Mouse (Mus musculus): ENCODE results near the gene 1600015I10Rik. TPM values are rescaled to one million over a fixed set of nuclear protein-coding genes. Genes with fewer than 3 reads are reported as not detected.
"Not testable (repeated sequence)": the region's sequence is repeated elsewhere in the genome, so short reads cannot be mapped to it uniquely, and the experiment has no call there.

Gene 1600015I10Rik
- not detected in 2 replicates for polyA plus RNA-seq (2014; fragmentation: Nextera tagmentation; extraction: Ambion mirVana)

- Histone ChIP-seq H3K4me2 (ENCODE audit: low read depth, severe bottlenecking) (no peak within 1 kb of the TSS), H3K4me1 (ENCODE audit: control insufficient read depth, insufficient read depth, low read length) (no peaks in the 10 kb centered on the region), H3K4me3 (ENCODE audit: low read depth, low read length) (no peak within 1 kb of the TSS), H3K9me3 (ENCODE audit: control insufficient read depth, low read length) (no peaks in the 10 kb centered on the region), H3K36me3 (ENCODE audit: control insufficient read depth, insufficient read depth, low read length) (no peaks in the 10 kb centered on the region), H3K27me3 (ENCODE audit: control insufficient read depth, insufficient read depth, low read length) (no peaks in the 10 kb centered on the region), H3K27ac (replicated peaks; ENCODE audit: low read depth, low read length) (no peak within 1 kb of the TSS), H3K9ac (ENCODE audit: low read length) (no peak within 1 kb of the TSS)
- DNase-seq (ENCODE audit: low spot score), result no peak
- 91% methylated on average over 5 of the region's 5 CpGs for WGBS
- ATAC-seq (ENCODE audit: insufficient number of reproducible peaks, low FRiP score, low TSS enrichment, low read depth), result no peak
These were observed at the start of gene 1600015I10Rik for GRCm38 (mm10) chr6:48929595-48929994. 1600015I10Rik (plus strand) TSS chr6:48929895.

- 80% methylated on average over 4 of the region's 4 CpGs for WGBS
- ATAC-seq (ENCODE audit: insufficient number of reproducible peaks, low FRiP score, low TSS enrichment, low read depth) (no peak), DNase-seq (ENCODE audit: low spot score) (no peak)
- H3K9ac ChIP-seq (ENCODE audit: low read length), result no peak overlapping the region
- H3K4me1 ChIP-seq (ENCODE audit: control insufficient read depth, insufficient read depth, low read length), result no peaks in the 10 kb centered on the region
- H3K4me2 ChIP-seq (ENCODE audit: low read depth, severe bottlenecking), result no peak overlapping the region
- H3K36me3 ChIP-seq (ENCODE audit: control insufficient read depth, insufficient read depth, low read length), result no peaks in the 10 kb centered on the region
- no peaks in the 10 kb centered on the region for H3K27me3 ChIP-seq (ENCODE audit: control insufficient read depth, insufficient read depth, low read length)
- no peak overlapping the region for H3K4me3 ChIP-seq (ENCODE audit: low read depth, low read length)
- no peaks in the 10 kb centered on the region for H3K9me3 ChIP-seq (ENCODE audit: control insufficient read depth, low read length)
- H3K27ac ChIP-seq (replicated peaks; ENCODE audit: low read depth, low read length), result no peak overlapping the region
These were observed 35.5 kb upstream of the 1600015I10Rik start for GRCm38 (mm10) chr6:48894203-48894602.

GRCm38 (mm10) chr6:48894938-48895818 lies 34.5 kb upstream of the 1600015I10Rik start:
- H3K4me2 ChIP-seq (ENCODE audit: low read depth, severe bottlenecking), result no peak overlapping the region
- no peaks in the 10 kb centered on the region for H3K4me1 ChIP-seq (ENCODE audit: control insufficient read depth, insufficient read depth, low read length)
- DNase-seq (ENCODE audit: low spot score) (no peak), ATAC-seq (ENCODE audit: insufficient number of reproducible peaks, low FRiP score, low TSS enrichment, low read depth) (no peak)
- no peaks in the 10 kb centered on the region for H3K9me3 ChIP-seq (ENCODE audit: control insufficient read depth, low read length)
- H3K27ac ChIP-seq (replicated peaks; ENCODE audit: low read depth, low read length), result no peak overlapping the region
- no peak overlapping the region for H3K4me3 ChIP-seq (ENCODE audit: low read depth, low read length)
- H3K9ac ChIP-seq (ENCODE audit: low read length), result no peak overlapping the region
- H3K36me3 ChIP-seq (ENCODE audit: control insufficient read depth, insufficient read depth, low read length), result no peaks in the 10 kb centered on the region
- 86% methylated on average over 8 of the region's 8 CpGs for WGBS
- H3K27me3 ChIP-seq (ENCODE audit: control insufficient read depth, insufficient read depth, low read length), result no peaks in the 10 kb centered on the region

- no peaks in the 10 kb centered on the region for H3K27me3 ChIP-seq (ENCODE audit: control insufficient read depth, insufficient read depth, low read length)
- no peak overlapping the region for H3K4me3 ChIP-seq (ENCODE audit: low read depth, low read length)
- H3K4me1 ChIP-seq (ENCODE audit: control insufficient read depth, insufficient read depth, low read length), result no peaks in the 10 kb centered on the region
- 92% methylated on average over 5 of the region's 5 CpGs for WGBS
- no peak overlapping the region for H3K27ac ChIP-seq (replicated peaks; ENCODE audit: low read depth, low read length)
- DNase-seq (ENCODE audit: low spot score) (no peak), ATAC-seq (ENCODE audit: insufficient number of reproducible peaks, low FRiP score, low TSS enrichment, low read depth) (no peak)
- H3K36me3 ChIP-seq (ENCODE audit: control insufficient read depth, insufficient read depth, low read length), result no peaks in the 10 kb centered on the region
- no peak overlapping the region for H3K4me2 ChIP-seq (ENCODE audit: low read depth, severe bottlenecking)
- no peak overlapping the region for H3K9ac ChIP-seq (ENCODE audit: low read length)
- no peaks in the 10 kb centered on the region for H3K9me3 ChIP-seq (ENCODE audit: control insufficient read depth, low read length)
These were observed 33.8 kb upstream of the 1600015I10Rik start for GRCm38 (mm10) chr6:48895941-48896340.

- WGBS, result 87% methylated on average over 5 of the region's 5 CpGs
- Histone ChIP-seq H3K4me3 (ENCODE audit: low read depth, low read length) (no peak overlapping the region), H3K4me1 (ENCODE audit: control insufficient read depth, insufficient read depth, low read length) (no peaks in the 10 kb centered on the region), H3K36me3 (ENCODE audit: control insufficient read depth, insufficient read depth, low read length) (no peaks in the 10 kb centered on the region), H3K9ac (ENCODE audit: low read length) (no peak overlapping the region), H3K4me2 (ENCODE audit: low read depth, severe bottlenecking) (no peak overlapping the region), H3K9me3 (ENCODE audit: control insufficient read depth, low read length) (no peaks in the 10 kb centered on the region), H3K27me3 (ENCODE audit: control insufficient read depth, insufficient read depth, low read length) (no peaks in the 10 kb centered on the region), H3K27ac (replicated peaks; ENCODE audit: low read depth, low read length) (no peak overlapping the region)
- DNase-seq (ENCODE audit: low spot score), result no peak
- no peak for ATAC-seq (ENCODE audit: insufficient number of reproducible peaks, low FRiP score, low TSS enrichment, low read depth)
These were observed 32.7 kb upstream of the 1600015I10Rik start for GRCm38 (mm10) chr6:48896956-48897355.

GRCm38 (mm10) chr6:48901316-48901715 lies 28.4 kb upstream of the 1600015I10Rik start:
- not testable (repeated sequence) for H3K27me3 ChIP-seq (ENCODE audit: control insufficient read depth, insufficient read depth, low read length); ATAC-seq (ENCODE audit: insufficient number of reproducible peaks, low FRiP score, low TSS enrichment, low read depth); H3K4me3 ChIP-seq (ENCODE audit: low read depth, low read length); H3K4me1 ChIP-seq (ENCODE audit: control insufficient read depth, insufficient read depth, low read length); H3K36me3 ChIP-seq (ENCODE audit: control insufficient read depth, insufficient read depth, low read length); H3K4me2 ChIP-seq (ENCODE audit: low read depth, severe bottlenecking); H3K27ac ChIP-seq (replicated peaks; ENCODE audit: low read depth, low read length); DNase-seq (ENCODE audit: low spot score); H3K9me3 ChIP-seq (ENCODE audit: control insufficient read depth, low read length); H3K9ac ChIP-seq (ENCODE audit: low read length)
- WGBS, result 95% methylated on average over 11 of the region's 11 CpGs

GRCm38 (mm10) chr6:48902511-48903406 lies 26.9 kb upstream of the 1600015I10Rik start:
- 89% methylated on average over 17 of the region's 17 CpGs for WGBS
- H3K4me3 ChIP-seq (ENCODE audit: low read depth, low read length), result no peak overlapping the region
- H3K27ac ChIP-seq (replicated peaks; ENCODE audit: low read depth, low read length), result no peak overlapping the region
- ATAC-seq (ENCODE audit: insufficient number of reproducible peaks, low FRiP score, low TSS enrichment, low read depth), result no peak
- no peak overlapping the region for H3K9ac ChIP-seq (ENCODE audit: low read length)
- DNase-seq (ENCODE audit: low spot score), result no peak
- H3K4me1 ChIP-seq (ENCODE audit: control insufficient read depth, insufficient read depth, low read length), result no peaks in the 10 kb centered on the region
- no peaks in the 10 kb centered on the region for H3K9me3 ChIP-seq (ENCODE audit: control insufficient read depth, low read length)
- H3K4me2 ChIP-seq (ENCODE audit: low read depth, severe bottlenecking), result no peak overlapping the region
- H3K27me3 ChIP-seq (ENCODE audit: control insufficient read depth, insufficient read depth, low read length), result no peaks in the 10 kb centered on the region
- no peaks in the 10 kb centered on the region for H3K36me3 ChIP-seq (ENCODE audit: control insufficient read depth, insufficient read depth, low read length)

- Histone ChIP-seq H3K27me3 (ENCODE audit: control insufficient read depth, insufficient read depth, low read length) (no peaks in the 10 kb centered on the region), H3K4me3 (ENCODE audit: low read depth, low read length) (no peak overlapping the region), H3K36me3 (ENCODE audit: control insufficient read depth, insufficient read depth, low read length) (no peaks in the 10 kb centered on the region), H3K4me1 (ENCODE audit: control insufficient read depth, insufficient read depth, low read length) (no peaks in the 10 kb centered on the region), H3K4me2 (ENCODE audit: low read depth, severe bottlenecking) (no peak overlapping the region), H3K27ac (replicated peaks; ENCODE audit: low read depth, low read length) (no peak overlapping the region), H3K9me3 (ENCODE audit: control insufficient read depth, low read length) (no peaks in the 10 kb centered on the region), H3K9ac (ENCODE audit: low read length) (no peak overlapping the region)
- WGBS, result 73% methylated on average over 4 of the region's 4 CpGs
- DNase-seq (ENCODE audit: low spot score) (no peak), ATAC-seq (ENCODE audit: insufficient number of reproducible peaks, low FRiP score, low TSS enrichment, low read depth) (no peak)
These were observed 26.3 kb upstream of the 1600015I10Rik start for GRCm38 (mm10) chr6:48903437-48903836.

Data from limb, embryonic 11.5 days (tissue).